Mouse (Mus musculus) heart, postnatal 0 days (tissue): Measurements from ENCODE around the gene Ptafr.

Source experiments
- CTCF ChIP-seq: IDR thresholded peaks from 2 replicates; pipeline ENCODE4 v1.5.1; 2016; ENCODE audit warnings: antibody characterized with exemption, control low read depth, low read depth
- EP300 ChIP-seq: IDR thresholded peaks from 2 replicates; pipeline ENCODE4 v1.6.1; 2016; ENCODE audit warnings: antibody characterized with exemption, low read depth

DNA sequence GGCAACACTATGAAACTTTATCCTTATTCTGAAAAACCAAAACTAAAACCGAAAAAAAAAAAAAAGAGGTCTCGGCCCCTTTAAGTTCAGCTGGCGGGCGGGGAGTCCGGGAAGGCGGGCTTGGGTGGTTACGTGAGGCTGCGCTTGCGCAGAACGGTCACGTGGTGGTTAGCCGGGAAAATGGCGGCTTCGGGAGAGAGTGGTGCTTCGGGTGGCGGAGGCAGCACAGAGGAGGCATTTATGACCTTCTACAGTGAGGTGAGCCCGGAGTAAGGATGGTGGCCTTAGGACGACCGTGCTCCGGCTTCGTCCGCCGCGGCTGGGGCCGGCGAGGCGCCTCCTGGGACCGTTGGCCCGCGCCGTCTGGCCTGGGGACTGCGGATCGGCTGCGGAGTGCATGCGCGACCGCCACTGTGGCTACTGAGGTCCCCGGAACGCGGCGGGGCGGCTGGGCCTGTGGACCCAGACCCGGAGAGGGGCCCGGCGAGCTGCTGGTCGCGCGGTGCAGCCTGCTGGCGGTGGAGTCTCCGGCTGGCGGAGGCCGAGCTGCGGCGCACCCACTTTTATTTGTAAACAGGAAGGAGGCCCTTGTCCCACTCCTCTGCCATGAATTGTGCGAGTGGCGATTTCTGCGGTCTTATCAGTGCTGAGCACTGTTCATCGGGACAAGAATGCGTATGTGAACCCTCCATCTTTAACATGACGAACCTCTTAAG lies 28.3 kb upstream of the Ptafr start, which contains the start of gene Dnajc8:
- no peak for TF ChIP-seq CTCF
- no peak for TF ChIP-seq EP300
